Mouse (Mus musculus): ENCODE results near the gene Gstm7.

The Gstm7 gene

DNA sequence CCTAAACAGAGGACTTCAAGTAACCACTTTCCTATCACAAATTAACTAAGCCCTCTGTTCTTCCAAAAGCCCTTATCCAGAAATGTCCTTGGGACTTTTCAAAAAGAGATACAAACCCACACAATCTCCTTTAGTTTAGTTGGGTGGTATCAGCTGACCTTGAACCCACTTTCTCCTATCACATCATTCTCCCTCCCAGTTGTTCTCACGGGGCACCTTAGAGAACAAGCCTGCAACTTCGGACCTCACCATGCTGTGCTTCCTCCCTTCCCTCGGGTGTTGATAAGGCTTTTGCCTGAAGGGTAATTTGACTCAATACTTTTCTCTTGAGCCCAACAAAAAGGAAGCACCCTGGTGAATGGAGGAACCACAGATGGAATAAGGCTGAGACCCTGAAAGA, 4.3 kb upstream of the Gstm7 start:
- in situ Hi-C loops (cut with MboI, MseI), result no loop called here

DNA sequence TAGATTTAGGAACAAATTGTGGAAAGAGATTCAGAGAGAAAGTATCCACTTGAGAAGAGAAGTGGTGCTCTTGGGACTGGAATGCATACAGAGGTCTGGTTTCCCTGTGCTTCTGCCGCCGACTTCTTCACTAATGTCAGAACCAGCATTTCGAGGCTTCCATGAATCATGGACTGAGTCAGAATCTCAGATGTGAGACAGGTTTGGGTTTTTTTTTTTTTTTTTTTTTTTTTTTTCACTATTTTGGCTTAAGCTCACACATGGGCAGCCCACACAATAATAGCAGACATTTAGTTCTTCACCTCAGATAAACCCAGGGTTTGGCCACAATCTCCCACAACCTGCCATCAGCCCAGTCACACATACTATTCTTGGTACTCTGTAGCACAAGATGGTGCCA, 3.7 kb upstream of the Gstm7 start:
- in situ Hi-C loops (cut with MboI, MseI), result no loop called here

DNA sequence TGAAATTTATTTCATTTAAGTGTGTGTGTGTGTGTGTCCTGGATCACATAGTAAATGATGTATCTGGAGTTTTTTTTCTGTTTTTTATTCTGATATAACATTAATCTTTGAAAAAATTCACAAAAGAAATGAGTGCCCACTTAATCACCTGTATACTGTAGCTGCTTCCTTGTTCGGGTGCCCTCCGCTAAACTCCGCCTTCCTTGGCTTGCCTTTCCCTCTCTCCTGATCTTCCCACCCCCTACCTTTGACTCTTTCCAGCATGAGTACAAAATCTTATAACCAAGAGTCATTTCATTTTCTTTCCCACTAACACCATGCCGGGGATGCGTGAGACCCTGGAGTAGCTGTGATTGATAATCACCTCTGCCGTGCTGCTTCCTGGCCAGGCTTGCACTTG, 511 bp upstream of the Gstm7 start:
- in situ Hi-C loops (cut with MboI, MseI), result no loop called here

GRCm38 (mm10) chr3:107931134-107931533, 483 bp downstream of the Gstm7 start:
- in situ Hi-C loops (cut with MboI, MseI), result no loop called here

GRCm38 (mm10) chr3:107929731-107930130, 1.9 kb downstream of the Gstm7 start:
- in situ Hi-C loops (cut with MboI, MseI), result no loop called here

- in situ Hi-C loops (cut with MboI, MseI), result no loop called here
Observed at GRCm38 (mm10) chr3:107929243-107929642, 2.4 kb downstream of the Gstm7 start.

GRCm38 (mm10) chr3:107928691-107929090, 2.9 kb downstream of the Gstm7 start:
- in situ Hi-C loops (cut with MboI, MseI), result no loop called here

DNA sequence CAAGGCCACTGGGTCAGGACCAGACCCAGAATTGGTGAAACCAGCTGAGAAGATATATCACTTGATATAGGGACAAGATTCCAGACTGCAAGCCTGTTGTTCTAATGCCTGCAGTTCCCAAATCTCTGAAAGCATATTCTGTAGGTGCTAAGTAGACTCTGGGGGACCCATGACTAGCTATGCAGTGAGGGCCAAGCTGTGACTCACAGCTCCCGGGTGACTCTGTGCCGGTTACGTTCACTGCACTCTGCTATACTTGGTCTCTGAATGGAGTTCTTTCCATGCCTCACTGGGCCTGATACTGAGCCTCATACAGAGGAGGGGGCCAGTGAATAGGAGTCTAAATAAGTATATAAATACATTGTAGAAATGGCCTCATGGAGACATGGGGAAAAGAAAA, 3.8 kb downstream of the Gstm7 start:
- in situ Hi-C loops (cut with MboI, MseI), result no loop called here

DNA sequence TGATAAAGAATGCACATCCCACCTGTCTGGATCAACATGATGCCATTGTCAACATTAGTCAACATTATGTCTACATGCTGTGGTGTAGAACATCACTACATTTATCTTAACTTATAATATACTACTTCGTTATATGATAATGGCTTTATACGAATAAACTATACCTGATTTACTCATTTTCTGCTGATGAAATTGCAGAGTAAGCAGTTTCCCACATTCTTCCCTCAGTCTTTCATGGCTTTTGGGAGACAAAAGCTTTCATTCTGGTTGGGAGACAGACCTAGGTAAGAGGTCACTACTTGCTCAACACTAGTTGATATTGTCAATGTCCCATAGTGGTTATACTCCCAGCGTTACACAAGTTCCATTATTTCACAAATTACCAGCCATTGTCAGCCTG, 6.3 kb downstream of the Gstm7 start:
- in situ Hi-C loops (cut with MboI, MseI), result no loop called here

- in situ Hi-C loops (cut with MboI, MseI), result no loop called here
Observed at GRCm38 (mm10) chr3:107920348-107920747, 11.3 kb downstream of the Gstm7 start.

DNA sequence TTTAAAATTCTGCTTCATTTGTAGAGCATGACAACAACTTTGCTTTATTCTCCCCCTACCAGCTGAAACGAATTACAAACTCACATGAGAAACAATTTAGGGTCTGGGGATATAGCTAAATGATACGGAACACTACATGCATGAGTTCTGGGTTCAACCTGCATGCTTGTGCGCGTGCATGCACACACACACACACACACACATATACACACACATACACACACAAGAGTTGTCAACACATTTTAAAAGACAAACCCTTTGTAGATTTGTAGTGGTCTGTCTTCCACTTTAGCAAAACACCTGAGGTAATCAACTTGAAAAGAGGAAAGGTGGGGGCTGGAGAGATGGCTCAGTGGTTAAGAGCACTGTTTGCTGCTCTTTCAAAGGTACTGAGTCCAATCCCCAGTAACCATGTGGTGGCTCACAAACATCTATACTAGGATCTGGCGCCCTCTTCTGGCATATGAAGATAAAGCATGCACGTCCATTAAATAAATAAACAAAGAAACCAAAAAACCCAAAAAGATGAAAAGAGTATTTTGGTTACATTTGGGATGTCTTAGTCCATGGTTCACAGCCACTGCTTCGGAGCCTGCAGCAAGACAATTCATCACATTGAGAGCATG, 13.7 kb downstream of the Gstm7 start:
- in situ Hi-C loops (cut with MboI, MseI), result no loop called here

DNA sequence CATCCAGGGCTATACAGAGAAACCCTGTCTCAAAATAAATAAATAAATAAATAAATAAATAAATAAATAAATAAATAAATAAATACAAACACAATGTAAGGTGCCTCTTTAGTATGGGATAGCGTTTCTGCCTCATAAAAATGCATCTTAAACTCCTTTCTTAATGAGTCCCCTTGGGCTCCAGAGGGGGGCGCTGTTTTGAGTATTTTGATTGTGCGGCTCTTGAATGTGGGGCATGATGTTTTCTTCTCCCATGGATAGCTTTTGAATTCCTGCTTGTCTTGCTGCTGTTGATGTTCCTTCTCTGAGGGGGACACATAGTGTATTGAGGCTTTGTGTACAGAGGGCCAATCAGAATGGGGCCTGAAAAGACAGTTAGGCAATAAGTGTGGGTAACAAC, 14.5 kb downstream of the Gstm7 start:
- in situ Hi-C loops (cut with MboI, MseI), result no loop called here

GRCm38 (mm10) chr3:107916674-107917073, 14.9 kb downstream of the Gstm7 start:
- in situ Hi-C loops (cut with MboI, MseI), result no loop called here

DNA sequence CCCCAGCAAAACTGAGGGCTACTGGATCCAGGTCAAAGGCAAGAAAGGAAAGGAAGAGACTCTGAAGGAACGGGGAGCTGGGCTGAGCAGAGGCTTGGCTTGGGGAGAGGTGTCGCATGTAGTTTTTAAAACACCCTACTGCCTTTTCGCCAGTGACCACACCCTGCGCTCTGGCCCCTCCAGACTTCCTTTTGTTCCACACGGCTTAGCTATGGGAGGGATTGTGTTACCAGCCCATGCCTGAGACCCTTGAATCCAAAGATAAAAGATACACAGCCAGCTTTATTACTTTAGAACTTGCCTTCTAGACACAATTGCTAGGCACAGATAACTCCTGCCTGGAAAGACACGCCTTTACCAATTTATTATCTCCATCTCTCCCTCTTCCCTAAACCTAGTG, 25.7 kb downstream of the Gstm7 start:
- in situ Hi-C loops (cut with MboI, MseI), result no loop called here

- in situ Hi-C loops (cut with MboI, MseI), result no loop called here
Observed at GRCm38 (mm10) chr3:107900955-107901673, 30.5 kb downstream of the Gstm7 start.

- in situ Hi-C loops (cut with MboI, MseI), result no loop called here
Observed at GRCm38 (mm10) chr3:107898691-107899090, 32.9 kb downstream of the Gstm7 start.

- in situ Hi-C loops (cut with MboI, MseI), result no loop called here
Observed at GRCm38 (mm10) chr3:107895720-107896569, 35.7 kb downstream of the Gstm7 start, which contains the start of gene Gstm5. Gstm5 (plus strand) TSS chr3:107895821.

DNA sequence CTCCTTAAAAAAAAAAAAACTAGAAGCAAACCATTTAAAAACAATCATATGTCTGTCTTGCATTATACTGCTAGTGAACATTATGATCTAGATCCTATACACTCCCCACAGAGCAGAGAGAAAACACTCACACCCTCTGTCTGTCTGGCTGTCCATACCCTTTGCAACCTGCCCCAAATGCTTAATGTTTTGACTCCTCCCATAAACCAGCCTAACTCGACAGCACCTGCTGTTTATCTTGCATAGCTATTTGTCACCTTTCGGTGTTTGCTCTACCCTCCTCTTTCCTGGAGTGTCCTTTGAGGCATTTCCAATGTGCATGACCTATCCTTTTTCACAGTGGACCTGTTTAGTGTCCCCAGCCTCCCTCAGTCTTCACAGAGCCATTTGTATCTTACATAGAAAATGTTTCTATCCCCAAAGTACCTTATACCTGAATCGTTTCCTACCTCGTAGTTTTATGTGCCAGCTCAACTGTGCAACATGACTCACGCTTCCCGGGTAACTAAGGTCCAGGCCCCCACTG, 36.4 kb downstream of the Gstm7 start:
- in situ Hi-C loops (cut with MboI, MseI), result no loop called here

DNA sequence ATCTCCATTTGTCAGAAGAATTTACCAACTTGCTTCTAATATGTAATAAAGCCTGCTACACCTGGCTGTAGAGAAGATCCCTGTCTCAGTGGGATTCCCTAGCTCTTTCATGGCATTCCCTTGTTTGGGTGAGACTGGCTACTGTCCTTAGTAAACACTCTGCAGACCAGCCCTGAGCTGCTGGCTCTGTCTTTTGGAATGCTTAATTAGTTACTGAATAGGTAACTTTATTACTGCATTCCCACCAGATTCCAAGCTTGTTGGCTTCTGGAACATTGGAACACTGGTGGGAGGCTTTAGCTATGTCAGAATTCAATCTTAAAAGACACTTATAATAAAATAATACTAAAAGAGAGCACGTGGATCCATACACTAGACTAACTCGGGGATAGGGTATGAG, 42.4 kb downstream of the Gstm7 start:
- in situ Hi-C loops (cut with MboI, MseI), result loop anchor here in 1 of 2 experiments (10.0 kb wide), 1 partner anchor 1704 kb away; no protein-coding TSS in a partner anchor

GRCm38 (mm10) chr3:107887674-107888495, 43.7 kb downstream of the Gstm7 start:
- in situ Hi-C loops (cut with MboI, MseI), result loop anchor here in 1 of 2 experiments (10.0 kb wide), 1 partner anchor 1703 kb away; no protein-coding TSS in a partner anchor

Data from T-helper 17 cell (primary cell).